Mouse (Mus musculus) ES-Bruce4 (cell line): Measurements from ENCODE around the gene Idua.

ENCODE experiments used
- CTCF ChIP-seq: IDR thresholded peaks from one replicate; pipeline ENCODE4 v1.8.1; 2011; ENCODE audit warnings: low read depth, low read length
- EP300 ChIP-seq: IDR thresholded peaks from 2 replicates; pipeline ENCODE4 v1.6.1; 2011; ENCODE audit warnings: low read depth, low read length; ENCODE audit not compliant: insufficient read depth

DNA sequence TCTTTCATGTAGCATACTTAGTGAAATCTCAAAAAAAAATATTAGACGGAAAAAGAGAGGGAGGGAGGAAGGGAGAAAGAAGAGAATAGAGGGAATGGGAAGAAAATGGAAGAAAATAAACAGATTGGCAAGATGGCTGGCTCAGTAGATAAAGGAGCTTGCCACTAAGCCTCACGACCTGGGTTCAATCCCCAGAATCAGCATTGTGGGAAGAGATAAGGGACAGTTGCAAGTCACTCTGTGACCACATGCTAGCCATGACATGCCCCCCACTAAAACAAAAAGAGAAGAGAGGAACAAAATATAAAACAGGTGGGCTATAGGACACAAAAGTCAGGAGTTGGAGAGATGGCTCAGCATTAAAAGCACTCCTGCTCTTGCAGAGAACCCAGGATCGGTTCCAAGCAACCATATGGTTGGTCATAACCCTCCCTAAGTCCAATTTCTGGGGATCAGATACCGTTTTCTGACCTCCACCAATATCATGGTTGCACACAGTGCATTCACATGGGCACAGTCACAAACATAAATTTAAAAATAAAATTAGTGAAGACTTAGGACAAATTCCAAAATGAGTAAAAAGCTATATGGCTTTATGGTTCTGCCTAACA, 34.0 kb upstream of the Idua start:
- TF ChIP-seq CTCF (no peak), EP300 (no peak)
